Mouse (Mus musculus): ENCODE results near the gene Pfdn6. TPM values are rescaled to one million over a fixed set of nuclear protein-coding genes. Genes with fewer than 3 reads are reported as not detected.

Pfdn6 gene
- polyA plus RNA-seq, 1 experiment = not detected

DNA sequence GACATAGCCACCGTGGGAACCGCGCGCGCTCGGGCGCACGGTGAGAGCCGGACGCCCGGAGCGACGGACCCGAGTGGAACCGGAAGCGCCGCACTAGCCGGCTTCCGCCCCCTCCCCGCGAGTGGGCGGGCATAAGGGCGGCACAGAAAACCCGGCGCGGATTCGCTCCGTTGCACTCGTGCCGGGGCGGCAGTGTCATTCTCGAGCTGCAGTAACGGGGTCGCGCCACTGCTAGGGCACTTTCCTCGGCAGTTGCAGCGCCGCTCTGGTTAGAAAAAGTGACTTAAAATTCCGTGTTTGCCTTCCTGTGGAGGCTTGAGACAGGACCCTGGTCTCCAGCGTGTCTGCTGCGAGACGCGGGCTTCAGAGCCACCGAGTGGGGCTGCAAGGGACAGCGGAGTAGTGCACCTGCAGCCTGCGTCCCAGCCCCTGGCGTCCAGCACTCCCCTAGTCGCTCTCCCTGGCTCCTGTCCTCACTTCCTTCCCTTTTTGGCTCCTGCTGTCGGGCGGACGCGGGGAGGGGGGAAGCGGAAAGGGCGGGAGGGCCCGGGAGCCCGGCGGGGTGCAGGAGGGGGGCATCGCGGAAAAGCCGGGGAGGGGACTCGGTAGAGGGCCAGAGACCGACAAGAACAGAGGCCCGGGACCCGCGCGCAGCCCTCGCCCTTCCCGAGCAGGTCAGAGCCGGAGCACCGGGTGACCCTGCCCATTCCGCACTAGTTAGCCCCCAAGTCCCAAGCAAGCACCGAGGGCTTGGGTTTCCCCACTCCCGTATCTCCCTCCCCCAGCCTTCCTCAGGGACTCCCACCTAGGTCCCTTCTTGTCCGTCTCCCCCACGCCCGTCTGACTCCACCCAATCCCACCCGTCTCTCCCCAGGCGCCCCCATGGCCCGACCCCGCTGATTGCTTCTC lies 10.5 kb downstream of the Pfdn6 start, which contains the start of gene Rgl2:
Gene Rgl2 (plus strand): TSS at position 173 of the 909 bp plus-strand sequence.
- Histone ChIP-seq H3K27ac (ENCODE audit: insufficient read depth, low read depth, low read length) (peak within 1 kb of the TSS; percentile 73), H3K4me3 (ENCODE audit: insufficient read depth, low read depth, low read length) (peak within 1 kb of the TSS; percentile 77), H3K4me1 (ENCODE audit: control insufficient read depth, insufficient read depth, low read length) (peaks cover 12% of the 10 kb centered on the region)
- TF ChIP-seq CTCF (IDR thresholded peaks at IDR 0.05; ENCODE audit: insufficient read depth, low read depth, low read length) = peak; percentile 56; the same call in 1 of the 2 replicates
- no peak; the same call in 1 of the 2 replicates for TF ChIP-seq POLR2A (IDR thresholded peaks at IDR 0.05; ENCODE audit: insufficient read depth, low read depth, low read length)
- WGBS = under 1% methylated on average over 80 of the region's 80 CpGs

DNA sequence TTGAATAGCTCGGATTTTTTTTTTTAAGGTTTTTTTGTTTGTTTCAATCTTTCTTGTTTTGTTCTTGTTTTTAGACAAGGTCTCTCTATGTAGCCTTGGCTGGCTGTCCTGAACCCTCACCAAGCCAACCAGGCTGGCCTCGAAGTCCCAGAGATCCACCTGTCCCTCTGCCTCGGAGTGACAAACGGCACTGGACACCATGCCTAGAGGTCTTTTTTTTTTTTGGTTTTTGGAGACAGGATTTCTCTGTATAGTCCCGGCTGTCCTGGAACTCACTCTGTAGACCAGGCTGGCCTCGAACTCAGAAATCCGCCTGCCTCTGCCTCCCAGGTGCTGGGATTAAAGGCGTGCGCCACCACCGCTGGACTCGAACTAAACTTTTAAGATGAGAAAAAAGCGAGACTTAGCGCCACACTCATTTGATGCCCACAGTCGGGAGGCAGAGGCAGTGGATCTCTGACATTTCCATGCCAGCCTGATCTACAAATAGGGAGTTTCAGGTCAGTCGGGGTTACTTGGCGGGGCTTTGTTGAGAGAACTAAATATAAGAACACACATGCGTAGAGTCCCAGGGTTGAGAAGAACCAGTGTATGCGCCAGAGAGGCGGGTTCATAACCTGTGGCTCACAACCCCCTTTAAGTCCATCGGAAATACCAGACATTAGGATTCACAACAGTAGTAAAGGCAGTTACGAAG lies 11.7 kb downstream of the Pfdn6 start:
- 55% methylated on average over 21 of the region's 21 CpGs for WGBS
- peak overlapping the region; percentile 77; the same call in 1 of the 2 replicates for H3K4me3 ChIP-seq (ENCODE audit: insufficient read depth, low read depth, low read length)
- H3K27ac ChIP-seq (ENCODE audit: insufficient read depth, low read depth, low read length) = no peak overlapping the region
- peaks cover 12% of the 10 kb centered on the region for H3K4me1 ChIP-seq (ENCODE audit: control insufficient read depth, insufficient read depth, low read length)
- TF ChIP-seq CTCF (IDR thresholded peaks at IDR 0.05; ENCODE audit: insufficient read depth, low read depth, low read length) (no peak), POLR2A (IDR thresholded peaks at IDR 0.05; ENCODE audit: insufficient read depth, low read depth, low read length) (no peak)

DNA sequence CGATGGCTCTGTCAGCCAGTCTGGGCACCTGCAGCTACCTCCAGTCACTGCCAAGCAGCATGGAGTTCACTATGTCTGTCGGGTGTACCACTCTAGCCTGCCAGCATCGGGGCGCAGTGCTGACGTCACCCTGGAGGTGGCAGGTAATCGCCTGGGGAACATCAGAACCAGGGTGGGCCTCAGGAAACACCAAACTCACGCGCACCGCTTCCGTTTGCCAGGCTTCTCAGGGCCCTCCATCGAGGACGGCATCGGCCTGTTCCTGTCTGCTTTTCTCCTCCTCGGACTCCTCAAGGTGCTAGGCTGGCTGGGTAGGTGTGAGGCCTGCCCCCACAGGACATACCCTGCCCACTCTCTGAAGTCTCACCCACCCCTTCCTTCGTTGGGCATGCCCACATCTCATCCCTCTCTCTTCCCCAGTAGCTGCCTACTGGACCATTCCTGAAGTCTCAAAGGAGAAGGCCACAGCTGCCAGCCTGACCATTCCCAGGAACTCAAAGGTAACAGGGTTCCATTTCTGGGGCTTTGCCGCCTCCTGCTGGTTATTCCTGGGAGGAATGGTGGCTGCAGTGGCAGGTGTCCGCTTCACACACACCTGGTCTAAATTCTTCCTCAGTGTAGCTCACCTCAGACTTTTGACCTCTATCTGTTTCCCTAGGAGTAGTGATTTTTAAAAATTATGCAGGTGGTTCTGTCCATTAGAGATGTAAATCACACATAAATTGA lies 13.8 kb downstream of the Pfdn6 start:
- TF ChIP-seq CTCF (IDR thresholded peaks at IDR 0.05; ENCODE audit: insufficient read depth, low read depth, low read length) (no peak), POLR2A (IDR thresholded peaks at IDR 0.05; ENCODE audit: insufficient read depth, low read depth, low read length) (no peak)
- H3K4me3 ChIP-seq (ENCODE audit: insufficient read depth, low read depth, low read length) = no peak overlapping the region
- no peak overlapping the region for H3K27ac ChIP-seq (ENCODE audit: insufficient read depth, low read depth, low read length)
- 77% methylated on average over 17 of the region's 17 CpGs for WGBS
- H3K4me1 ChIP-seq (ENCODE audit: control insufficient read depth, insufficient read depth, low read length) = peaks cover 9% of the 10 kb centered on the region

DNA sequence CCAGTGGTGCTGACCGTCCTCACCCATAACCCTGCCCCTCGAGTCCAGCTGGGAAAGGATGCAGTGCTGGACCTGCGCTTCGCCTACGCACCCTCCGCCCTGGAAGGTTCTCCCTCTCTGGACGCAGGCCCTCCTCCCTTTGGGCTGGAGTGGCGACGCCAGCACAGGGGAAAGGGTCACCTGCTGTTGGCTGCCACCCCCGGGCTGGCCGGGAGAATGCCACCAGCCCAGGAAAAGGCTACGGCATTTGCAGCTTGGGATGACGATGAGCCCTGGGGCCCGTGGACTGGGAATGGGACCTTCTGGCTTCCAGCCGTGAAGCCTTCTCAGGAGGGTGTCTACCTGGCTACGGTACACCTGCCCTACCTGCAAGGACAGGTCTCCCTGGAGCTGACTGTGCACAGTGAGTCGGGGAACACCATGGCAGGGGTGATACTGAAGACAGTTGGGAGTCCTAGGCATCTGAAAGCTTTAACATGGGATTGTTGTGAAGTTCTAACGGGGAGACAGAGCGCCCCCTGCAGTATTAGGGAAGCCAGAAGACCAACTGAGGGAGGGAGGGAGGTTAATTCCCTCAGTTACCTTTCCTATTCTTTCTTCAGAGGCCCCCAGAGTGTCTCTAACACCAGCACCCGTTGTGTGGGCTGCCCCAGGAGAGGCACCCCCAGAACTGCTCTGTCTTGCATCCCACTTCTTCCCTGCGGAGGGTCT lies 14.6 kb downstream of the Pfdn6 start:
- WGBS = 83% methylated on average over 21 of the region's 21 CpGs
- Histone ChIP-seq H3K4me3 (ENCODE audit: insufficient read depth, low read depth, low read length) (no peak overlapping the region), H3K4me1 (ENCODE audit: control insufficient read depth, insufficient read depth, low read length) (peaks cover 8% of the 10 kb centered on the region), H3K27ac (ENCODE audit: insufficient read depth, low read depth, low read length) (no peak overlapping the region)
- TF ChIP-seq CTCF (IDR thresholded peaks at IDR 0.05; ENCODE audit: insufficient read depth, low read depth, low read length) (no peak), POLR2A (IDR thresholded peaks at IDR 0.05; ENCODE audit: insufficient read depth, low read depth, low read length) (no peak)

DNA sequence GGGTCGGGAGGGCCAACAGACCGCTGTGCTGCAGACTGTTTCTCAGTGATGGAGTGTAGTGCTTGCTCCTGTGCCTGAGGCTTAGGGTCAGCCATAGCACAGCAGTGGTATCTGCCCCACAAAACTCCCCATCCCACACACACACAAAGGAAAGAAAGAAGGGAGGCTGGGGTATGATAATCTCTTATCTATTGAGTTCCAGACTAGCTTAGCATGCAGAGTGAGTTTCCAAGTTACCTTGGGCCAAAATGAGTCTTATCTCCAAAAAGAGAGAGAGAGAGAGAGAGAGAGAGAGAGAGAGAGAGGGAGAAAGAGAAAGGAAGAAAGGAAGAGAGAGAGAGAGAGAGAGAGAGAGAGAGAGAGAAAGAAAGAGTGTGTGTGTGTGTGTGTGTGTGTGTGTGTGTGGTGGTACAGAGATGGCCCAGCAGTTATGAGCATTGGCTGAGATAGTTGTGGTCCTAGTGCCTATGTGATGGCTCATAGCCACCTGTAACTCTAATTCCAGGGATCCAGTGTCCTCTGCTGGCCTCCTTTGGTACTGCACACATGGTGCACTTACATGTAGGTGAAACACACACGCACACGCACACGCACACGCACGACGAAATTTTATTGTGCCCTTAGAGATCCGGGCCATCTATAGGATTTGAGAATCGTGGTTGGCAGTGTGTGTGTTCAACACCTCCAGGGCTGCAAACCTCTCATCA lies 15.4 kb downstream of the Pfdn6 start:
- WGBS = 83% methylated on average over 10 of the region's 10 CpGs

DNA sequence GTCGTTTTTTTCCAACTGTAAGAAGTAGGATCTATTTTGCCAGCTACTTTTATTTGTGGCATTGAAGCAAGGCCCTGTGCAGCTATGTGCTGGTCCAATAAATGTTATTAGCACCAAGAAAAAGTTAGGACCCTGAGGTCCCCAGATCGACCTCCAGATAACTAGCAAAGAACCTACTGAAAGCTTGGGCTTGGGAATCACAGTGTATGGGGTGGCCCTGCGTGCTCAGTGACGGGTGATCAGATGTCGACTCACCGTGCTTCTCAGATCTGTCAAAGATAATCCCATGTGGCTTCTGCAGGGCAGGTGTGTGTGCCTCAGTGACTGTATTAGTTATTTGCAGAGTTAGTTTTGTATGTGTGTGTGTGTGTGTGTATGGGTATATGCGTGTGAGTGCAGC lies 18.8 kb downstream of the Pfdn6 start:
- TF ChIP-seq POLR2A (IDR thresholded peaks at IDR 0.05; ENCODE audit: insufficient read depth, low read depth, low read length) (no peak), CTCF (IDR thresholded peaks at IDR 0.05; ENCODE audit: insufficient read depth, low read depth, low read length) (no peak)
- no peak overlapping the region for H3K27ac ChIP-seq (ENCODE audit: insufficient read depth, low read depth, low read length)
- 87% methylated on average over 7 of the region's 7 CpGs for WGBS
- peaks cover 30% of the 10 kb centered on the region for H3K4me1 ChIP-seq (ENCODE audit: control insufficient read depth, insufficient read depth, low read length)
- H3K4me3 ChIP-seq (ENCODE audit: insufficient read depth, low read depth, low read length) = no peak overlapping the region

More for the DNA sequence above, 15.4 kb downstream of the Pfdn6 start:
- peaks cover 15% of the 10 kb centered on the region for H3K4me1 ChIP-seq (ENCODE audit: control insufficient read depth, insufficient read depth, low read length)
- H3K27ac ChIP-seq (ENCODE audit: insufficient read depth, low read depth, low read length) = no peak overlapping the region
- TF ChIP-seq POLR2A (IDR thresholded peaks at IDR 0.05; ENCODE audit: insufficient read depth, low read depth, low read length) (no peak), CTCF (IDR thresholded peaks at IDR 0.05; ENCODE audit: insufficient read depth, low read depth, low read length) (no peak)
- H3K4me3 ChIP-seq (ENCODE audit: insufficient read depth, low read depth, low read length) = no peak overlapping the region

DNA sequence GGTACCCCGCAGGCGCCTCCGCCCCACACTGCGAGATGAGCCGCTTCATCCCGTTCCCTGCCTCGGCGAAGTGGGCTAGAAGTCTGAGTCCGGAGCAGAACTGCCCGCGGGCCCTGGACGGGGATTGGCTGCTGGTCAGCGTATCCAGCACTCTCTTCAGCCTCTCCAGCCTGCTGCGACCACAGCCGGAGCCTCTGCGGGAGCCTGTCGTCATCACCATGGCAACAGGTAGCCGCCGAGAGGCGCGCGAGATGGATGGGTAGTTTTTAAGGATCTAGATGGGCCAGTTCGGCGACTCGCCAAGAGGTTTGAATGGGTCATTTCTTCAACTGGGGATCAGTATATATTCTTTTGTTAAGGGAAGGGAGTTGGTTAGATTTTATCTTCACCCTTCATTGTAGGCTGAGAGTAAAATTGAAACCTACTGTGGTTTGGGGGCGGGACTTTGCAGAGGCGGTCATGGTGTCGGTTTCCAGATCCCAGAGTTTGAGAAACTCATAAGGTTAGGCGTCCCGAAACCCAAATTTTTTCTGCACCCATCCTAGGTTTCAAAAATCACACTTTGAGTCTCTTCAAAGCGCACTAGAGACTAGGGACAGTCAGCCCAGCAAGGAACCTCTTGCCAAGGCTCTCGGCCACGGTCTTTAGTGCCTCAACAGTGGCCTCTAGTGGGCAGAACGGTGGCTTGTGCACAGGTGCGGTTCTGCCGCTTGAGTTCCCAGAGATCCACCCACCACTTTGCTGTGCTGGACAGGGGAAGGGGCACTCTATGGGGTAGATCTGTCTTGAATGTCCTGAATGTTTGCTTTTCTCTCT lies 19.7 kb downstream of the Pfdn6 start:
- WGBS = 1% methylated on average over 36 of the region's 36 CpGs
- Histone ChIP-seq H3K4me3 (ENCODE audit: insufficient read depth, low read depth, low read length) (peak overlapping the region; percentile 59), H3K27ac (ENCODE audit: insufficient read depth, low read depth, low read length) (0 out of 2 replicates have a peak overlapping the region, but pooled peaks have one; percentile 12), H3K4me1 (ENCODE audit: control insufficient read depth, insufficient read depth, low read length) (peaks cover 30% of the 10 kb centered on the region)
- peak; percentile 79 for TF ChIP-seq CTCF (IDR thresholded peaks at IDR 0.05; ENCODE audit: insufficient read depth, low read depth, low read length)
- TF ChIP-seq POLR2A (IDR thresholded peaks at IDR 0.05; ENCODE audit: insufficient read depth, low read depth, low read length) = no peak
